Mouse (Mus musculus) myocyte (in vitro differentiated cells): ENCODE results near the gene Ppp3ca. TPM values are rescaled to one million over a fixed set of nuclear protein-coding genes. Genes with fewer than 3 reads are reported as not detected.
A peak's percentile ranks its signal among the peaks of the same experiment; 100 is the strongest.

Experiments used
- H3K27me3 ChIP-seq: one replicate; pipeline ENCODE4 v1.6.1; 2011; ENCODE audit not compliant: control insufficient read depth, insufficient read depth, insufficient read length
- H3K36me3 ChIP-seq: one replicate; pipeline ENCODE4 v1.6.1; 2011; ENCODE audit not compliant: control insufficient read depth, insufficient read depth
- H3K4me2 ChIP-seq: one replicate; pipeline ENCODE4 v1.6.1; 2011; ENCODE audit warnings: low read depth, control low read depth
- H3K4me3 ChIP-seq: one replicate; pipeline ENCODE4 v1.5.1; 2011; ENCODE audit warnings: mild to moderate bottlenecking, control low read depth, moderate library complexity
- H3K79me2 ChIP-seq: one replicate; pipeline ENCODE4 v1.6.1; 2011; ENCODE audit not compliant: control insufficient read depth, insufficient read depth
- H3ac ChIP-seq: one replicate; pipeline ENCODE4 v1.6.1; 2011; ENCODE audit not compliant: control insufficient read depth, insufficient read length
- CEBPB ChIP-seq: IDR thresholded peaks from 2 replicates; pipeline ENCODE4 v1.6.1; 2011; ENCODE audit warnings: mild to moderate bottlenecking, moderate library complexity; ENCODE audit not compliant: poor library complexity, insufficient read depth, severe bottlenecking
- E2F4 ChIP-seq: IDR thresholded peaks from one replicate; pipeline ENCODE4 v1.6.1; 2011; ENCODE audit warnings: mild to moderate bottlenecking, control low read depth, moderate library complexity; ENCODE audit not compliant: insufficient read depth
- MAX ChIP-seq: IDR thresholded peaks from one replicate; pipeline ENCODE4 v1.6.1; 2011; ENCODE audit warnings: low read depth, mild to moderate bottlenecking, control low read depth
- MYOD1 ChIP-seq, 3 experiments: IDR thresholded peaks; one replicate each; pipeline ENCODE4 v1.6.1; 2011; ENCODE audit warnings: control low read depth in 2 of 3, low read depth in 2 of 3, mild to moderate bottlenecking in 2 of 3, moderate library complexity in 1 of 3; ENCODE audit not compliant: insufficient read length in 2 of 3, control insufficient read depth in 1 of 3
- MYOG ChIP-seq, 3 experiments: IDR thresholded peaks; one replicate each; pipeline ENCODE4 v1.6.1; 2011; ENCODE audit warnings: control low read depth in 2 of 3, low read depth in 2 of 3, mild to moderate bottlenecking in 2 of 3; ENCODE audit not compliant: insufficient read length in 2 of 3, control insufficient read depth in 1 of 3, insufficient read depth in 1 of 3
- POLR2A ChIP-seq: IDR thresholded peaks from one replicate; pipeline ENCODE4 v1.6.1; 2011; ENCODE audit warnings: low read depth, mild to moderate bottlenecking, control low read depth, moderate library complexity; ENCODE audit not compliant: insufficient read length
- POLR2AphosphoS2 ChIP-seq: IDR thresholded peaks from one replicate; pipeline ENCODE4 v1.6.1; 2011; ENCODE audit warnings: low read depth, control low read depth; ENCODE audit not compliant: insufficient read length
- REST ChIP-seq: IDR thresholded peaks from one replicate; pipeline ENCODE4 v1.6.1; 2011; ENCODE audit warnings: mild to moderate bottlenecking, control low read depth, moderate library complexity; ENCODE audit not compliant: insufficient read depth, insufficient read length
- SRF ChIP-seq: IDR thresholded peaks from one replicate; pipeline ENCODE4 v1.6.1; 2011; ENCODE audit warnings: low read depth; ENCODE audit not compliant: control insufficient read depth, insufficient read length
- TCF12 ChIP-seq: IDR thresholded peaks from one replicate; pipeline ENCODE4 v1.6.1; 2011; ENCODE audit warnings: mild to moderate bottlenecking, control low read depth; ENCODE audit not compliant: poor library complexity, insufficient read depth, severe bottlenecking
- TCF3 ChIP-seq: IDR thresholded peaks from one replicate; pipeline ENCODE4 v1.6.1; 2011; ENCODE audit warnings: low read depth, control low read depth; ENCODE audit not compliant: insufficient read length
- USF1 ChIP-seq: IDR thresholded peaks from one replicate; pipeline ENCODE4 v1.6.1; 2011; ENCODE audit warnings: low read depth, mild to moderate bottlenecking, control low read depth, moderate library complexity
- polyA plus RNA-seq: library from polyadenylated mRNA; unstranded; fragments of >200 nt; fragmentation: generic; extraction: Trizol; gene quantifications from one replicate; pipeline ENCODE4 v1.2.1, GENCODE M21; 2012; ENCODE audit warnings: missing spikeins

Ppp3ca gene
- polyA plus RNA-seq, 1 experiment, result 34.0 TPM

DNA sequence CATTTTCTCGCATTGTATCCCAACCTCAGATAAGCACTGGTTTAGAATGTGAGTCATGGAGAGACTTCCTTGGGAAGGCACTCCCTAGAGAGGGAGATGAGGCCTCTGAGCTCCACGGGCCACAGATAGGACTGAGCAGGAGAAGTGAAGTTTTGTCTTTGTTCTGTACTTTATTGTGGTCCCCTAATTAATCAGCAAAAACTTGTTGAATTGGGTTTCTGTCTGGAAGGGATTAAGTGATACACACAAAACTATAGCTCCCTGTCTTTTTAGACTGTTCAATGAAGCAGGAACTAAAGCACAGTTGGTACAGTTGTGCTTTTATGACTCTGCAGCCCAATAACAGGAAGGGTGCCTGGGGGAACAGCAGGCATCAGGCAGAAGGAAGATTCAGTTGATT, 95.6 kb downstream of the Ppp3ca start:
- Histone ChIP-seq H3K27me3 (no peaks in the 10 kb centered on the region), H3ac (no peak overlapping the region)
- TF ChIP-seq MYOD1 (IDR thresholded peaks at IDR 0.05; ENCODE audit: control insufficient read depth in 1 of 3, insufficient read length in 2 of 3, low read depth in 2 of 3) (no peak), E2F4 (no peak), REST (no peak), POLR2AphosphoS2 (no peak), TCF12 (no peak), SRF (no peak), USF1 (no peak), CEBPB (no peak), MYOG (IDR thresholded peaks at IDR 0.05; ENCODE audit: control insufficient read depth in 1 of 3, insufficient read depth in 1 of 3, insufficient read length in 2 of 3, low read depth in 2 of 3) (no peak), MAX (no peak), TCF3 (no peak), POLR2A (no peak)

DNA sequence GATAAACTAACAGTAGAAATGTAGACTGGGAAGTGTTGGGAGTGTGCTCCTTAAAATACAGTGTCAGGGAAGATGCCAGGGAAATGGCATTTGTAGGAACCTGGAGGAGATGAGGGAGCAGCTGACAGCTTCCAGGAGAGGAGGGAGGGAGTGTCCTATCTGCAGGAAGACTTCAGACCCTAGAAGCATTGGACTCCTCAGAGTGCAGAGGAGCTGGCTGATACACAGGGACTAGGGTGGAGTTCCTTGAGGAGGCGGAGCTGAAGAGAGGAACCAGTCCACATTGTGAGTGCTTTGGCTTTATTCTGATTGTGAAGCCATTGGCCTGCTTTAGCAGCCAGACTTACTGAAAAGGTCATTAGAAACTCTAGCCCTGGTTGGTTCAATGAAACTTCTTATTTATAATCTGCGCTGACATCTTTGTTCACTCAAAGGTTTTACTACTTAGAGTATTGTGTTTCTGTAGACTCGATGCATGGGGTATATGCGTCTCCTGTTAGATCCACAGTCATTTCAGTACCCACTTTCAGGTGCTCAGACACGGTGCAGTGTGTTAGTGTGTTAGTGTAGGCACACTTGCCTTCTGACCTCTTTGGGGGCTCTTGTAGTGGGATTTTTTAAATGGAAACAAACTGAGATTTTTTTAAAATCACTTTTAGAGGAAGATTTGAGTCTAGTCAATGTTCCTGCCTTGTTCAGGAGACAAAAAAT, 99.0 kb downstream of the Ppp3ca start:
- H3K4me2 ChIP-seq, result no peak overlapping the region
- no peak overlapping the region for H3K4me3 ChIP-seq
- TF ChIP-seq MYOD1 (IDR thresholded peaks at IDR 0.05; ENCODE audit: control insufficient read depth in 1 of 3, insufficient read length in 2 of 3, low read depth in 2 of 3) (no peak), SRF (no peak), POLR2A (no peak), MYOG (IDR thresholded peaks at IDR 0.05; ENCODE audit: control insufficient read depth in 1 of 3, insufficient read depth in 1 of 3, insufficient read length in 2 of 3, low read depth in 2 of 3) (no peak), USF1 (no peak), MAX (no peak), REST (no peak), POLR2AphosphoS2 (no peak), CEBPB (no peak), TCF12 (no peak), E2F4 (no peak), TCF3 (no peak)
- H3K27me3 ChIP-seq, result no peaks in the 10 kb centered on the region
- peaks cover 58% of the 10 kb centered on the region for H3K79me2 ChIP-seq
- no peaks in the 10 kb centered on the region for H3K36me3 ChIP-seq
- H3ac ChIP-seq, result no peak overlapping the region

More for the DNA sequence above, 95.6 kb downstream of the Ppp3ca start:
- Histone ChIP-seq H3K79me2 (peaks cover 54% of the 10 kb centered on the region), H3K4me2 (peak overlapping the region; percentile 40), H3K4me3 (no peak overlapping the region), H3K36me3 (no peaks in the 10 kb centered on the region)

DNA sequence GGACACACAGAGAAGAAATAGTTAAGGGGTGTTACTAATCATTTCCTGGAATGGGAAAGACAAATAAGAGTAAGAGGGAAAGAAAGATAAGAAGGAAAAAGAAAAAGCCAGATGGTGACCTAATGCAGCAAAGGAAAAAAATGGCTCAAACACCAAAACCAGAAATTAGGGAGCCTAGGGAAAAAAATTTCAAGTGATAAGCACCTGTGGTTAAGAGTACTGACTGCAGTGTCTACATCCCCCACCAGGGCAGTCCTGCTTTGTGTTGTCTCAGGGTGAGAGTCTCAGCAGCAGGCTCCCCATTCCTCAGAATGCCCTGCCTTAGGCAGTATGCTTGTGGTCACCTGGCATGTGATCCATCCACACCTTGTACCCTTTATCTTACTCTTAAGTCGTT, 99.6 kb downstream of the Ppp3ca start:
- TF ChIP-seq TCF12 (no peak), REST (no peak), TCF3 (no peak), MAX (no peak), POLR2A (no peak), SRF (no peak), MYOG (IDR thresholded peaks at IDR 0.05; ENCODE audit: control insufficient read depth in 1 of 3, insufficient read depth in 1 of 3, insufficient read length in 2 of 3, low read depth in 2 of 3) (no peak), E2F4 (no peak), MYOD1 (IDR thresholded peaks at IDR 0.05; ENCODE audit: control insufficient read depth in 1 of 3, insufficient read length in 2 of 3, low read depth in 2 of 3) (no peak), POLR2AphosphoS2 (no peak), CEBPB (no peak), USF1 (no peak)
- H3K79me2 ChIP-seq, result peaks cover 62% of the 10 kb centered on the region
- no peaks in the 10 kb centered on the region for H3K27me3 ChIP-seq
- no peak overlapping the region for H3K4me2 ChIP-seq
- no peak overlapping the region for H3ac ChIP-seq
- no peak overlapping the region for H3K4me3 ChIP-seq
- H3K36me3 ChIP-seq, result no peaks in the 10 kb centered on the region

DNA sequence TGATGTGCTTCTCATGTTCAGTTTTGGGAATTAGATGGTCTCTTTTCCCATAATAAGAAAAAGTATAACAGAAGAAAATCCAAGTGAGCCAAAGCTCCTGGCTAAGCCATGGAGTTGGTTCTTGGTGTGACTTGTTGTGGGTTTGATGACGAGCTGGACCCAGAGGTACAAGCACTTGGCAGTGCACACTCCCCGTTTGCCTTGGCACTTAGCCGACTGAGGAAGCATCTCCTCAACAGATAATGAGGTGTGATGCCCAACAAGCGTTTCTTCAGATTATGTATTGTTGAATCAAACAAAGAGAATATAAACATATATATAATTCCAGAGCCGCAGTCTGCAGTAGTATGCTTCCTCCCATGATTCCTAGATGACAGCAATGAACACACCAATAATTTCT, 101.8 kb downstream of the Ppp3ca start:
- Histone ChIP-seq H3K27me3 (no peaks in the 10 kb centered on the region), H3K4me2 (no peak overlapping the region), H3K79me2 (peaks cover 70% of the 10 kb centered on the region), H3K36me3 (no peaks in the 10 kb centered on the region), H3ac (no peak overlapping the region), H3K4me3 (no peak overlapping the region)
- TF ChIP-seq REST, result no peak
- TF ChIP-seq SRF, result no peak
- TF ChIP-seq MAX, result no peak
- TF ChIP-seq POLR2AphosphoS2, result no peak
- no peak for TF ChIP-seq POLR2A
- no peak for TF ChIP-seq MYOD1 (IDR thresholded peaks at IDR 0.05; ENCODE audit: control insufficient read depth in 1 of 3, insufficient read length in 2 of 3, low read depth in 2 of 3)
- no peak for TF ChIP-seq CEBPB
- no peak for TF ChIP-seq TCF3
- TF ChIP-seq USF1, result no peak
- no peak for TF ChIP-seq E2F4
- no peak for TF ChIP-seq MYOG (IDR thresholded peaks at IDR 0.05; ENCODE audit: control insufficient read depth in 1 of 3, insufficient read depth in 1 of 3, insufficient read length in 2 of 3, low read depth in 2 of 3)
- no peak for TF ChIP-seq TCF12
